Mouse (Mus musculus) midbrain, embryonic 11.5 days (tissue): Measurements from ENCODE around the gene Tln2. TPM values are rescaled to one million over a fixed set of nuclear protein-coding genes. Genes with fewer than 3 reads are reported as not detected.
A peak's percentile ranks its signal among the peaks of the same experiment; 100 is the strongest.

ENCODE experiments used
- ATAC-seq: fragments of 200-750 bp; cut with Nextera tagmentation; 2 replicates; pipeline ENCODE4 v1.8.0; 2017; ENCODE audit warnings: moderate TSS enrichment, moderate library complexity; ENCODE audit not compliant: low FRiP score
- DNase-seq: peaks from one replicate; pipeline ENCODE4 v3.0.0; 2015; ENCODE audit warnings: low spot score; ENCODE audit errors: missing footprints
- H3K27ac ChIP-seq: fragments of 300-500 bp; sonication (generic); 2 replicates; pipeline ENCODE4 v1.5.1; 2014; ENCODE audit warnings: low read depth, low read length
- H3K27me3 ChIP-seq: fragments of 300-500 bp; sonication (generic); 2 replicates; pipeline ENCODE4 v1.6.1; 2014; ENCODE audit warnings: mild to moderate bottlenecking, low read length, moderate library complexity, mixed read lengths; ENCODE audit not compliant: control insufficient read depth, insufficient read depth
- H3K36me3 ChIP-seq: fragments of 300-500 bp; sonication (generic); 2 replicates; pipeline ENCODE4 v1.6.1; 2014; ENCODE audit warnings: mild to moderate bottlenecking, low read length, moderate library complexity, mixed read lengths; ENCODE audit not compliant: control insufficient read depth, insufficient read depth
- H3K4me1 ChIP-seq: fragments of 300-500 bp; sonication (generic); 2 replicates; pipeline ENCODE4 v1.6.1; 2014; ENCODE audit warnings: low read length; ENCODE audit not compliant: control insufficient read depth, insufficient read depth
- H3K4me2 ChIP-seq: fragments of 300-500 bp; sonication (generic); 2 replicates; pipeline ENCODE4 v1.6.1; 2014; ENCODE audit warnings: mild to moderate bottlenecking, moderate library complexity
- H3K4me3 ChIP-seq: fragments of 300-500 bp; sonication (generic); 2 replicates; pipeline ENCODE4 v1.5.1; 2014; ENCODE audit warnings: low read depth, low read length
- H3K9ac ChIP-seq: fragments of 300-500 bp; sonication (generic); 2 replicates; pipeline ENCODE4 v1.6.1; 2014; ENCODE audit warnings: low read length
- H3K9me3 ChIP-seq: fragments of 300-500 bp; sonication (generic); 2 replicates; pipeline ENCODE4 v1.6.1; 2016; ENCODE audit warnings: low read length; ENCODE audit not compliant: control insufficient read depth
- WGBS: fragments of 180-500 bp; shearing (Covaris S2); extraction: QIAGEN DNeasy Blood & Tissue Kit; methylation state at CpG from one replicate; pipeline ENCODE4 v1.1.7; 2014; 5-methylcytosine and 5-hydroxymethylcytosine counted together
- polyA plus RNA-seq: library from polyadenylated mRNA; unstranded; fragments of >200 nt; fragmentation: Nextera tagmentation; extraction: Ambion mirVana; gene quantifications from 2 replicates; pipeline ENCODE4 v1.2.1, GENCODE M21; 2014

The Tln2 gene
- polyA plus RNA-seq, 1 experiment from 2014 or later: 17.9 TPM

DNA sequence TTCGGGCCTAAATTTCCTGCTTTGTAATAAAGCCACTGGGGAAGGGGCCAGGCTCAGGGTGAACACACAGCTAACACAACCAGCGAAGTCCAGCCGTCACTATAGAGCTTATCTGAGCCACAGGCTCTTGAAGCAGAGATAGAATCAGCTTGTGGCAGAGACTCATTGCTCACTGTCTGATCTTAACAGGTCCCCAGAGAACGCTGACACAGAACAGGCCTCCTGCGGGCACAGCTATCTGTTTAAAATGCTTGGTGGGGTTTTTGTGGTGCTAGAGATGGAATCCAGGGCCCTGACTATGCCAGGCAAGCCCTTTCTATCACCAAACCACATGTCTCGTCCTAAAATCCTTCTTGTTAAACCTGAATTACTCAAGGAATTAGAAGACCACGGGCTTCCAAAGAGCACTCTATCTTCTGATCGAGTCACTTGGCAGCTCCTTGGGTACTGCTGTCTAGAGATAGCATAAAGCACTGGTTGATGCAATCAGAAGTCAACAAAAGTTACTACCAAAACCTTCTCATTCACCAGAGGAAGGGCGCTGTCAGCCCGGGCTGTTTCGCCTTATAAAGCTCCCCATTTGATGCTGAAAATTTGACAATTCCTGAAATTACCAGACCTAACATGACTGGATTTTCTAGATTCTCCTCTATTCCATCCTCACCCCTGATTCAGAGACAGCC lies 95.9 kb downstream of the Tln2 start:
- Histone ChIP-seq H3K4me1 (no peaks in the 10 kb centered on the region), H3K36me3 (no peaks in the 10 kb centered on the region), H3K9ac (no peak overlapping the region), H3K27ac (no peak overlapping the region), H3K27me3 (no peaks in the 10 kb centered on the region), H3K9me3 (no peaks in the 10 kb centered on the region), H3K4me2 (no peak overlapping the region), H3K4me3 (no peak overlapping the region)
- DNase-seq (no peak), ATAC-seq (no peak)
- 79% methylated on average over 11 of the region's 11 CpGs for WGBS

DNA sequence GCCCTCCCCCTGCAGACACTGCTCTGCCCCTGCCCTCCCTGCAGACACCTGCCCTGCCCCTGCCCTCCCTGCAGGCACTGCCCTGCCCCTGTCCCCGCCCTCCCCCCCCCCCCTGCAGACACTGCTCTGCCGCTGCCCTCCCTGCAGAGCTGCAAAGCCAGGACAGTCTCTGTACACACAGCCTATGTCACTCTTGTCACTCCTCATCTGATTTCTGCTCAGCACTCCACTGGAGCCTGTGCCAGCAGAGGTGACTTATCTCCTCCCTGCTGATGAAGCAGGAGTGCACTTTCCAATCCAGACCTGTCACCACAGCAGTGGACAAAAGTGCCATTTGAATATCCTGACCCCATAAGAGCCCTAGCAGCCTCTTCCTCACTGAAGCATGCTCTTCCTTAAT lies 118.0 kb downstream of the Tln2 start:
- Histone ChIP-seq H3K27ac (no peak overlapping the region), H3K36me3 (no peaks in the 10 kb centered on the region), H3K27me3 (no peaks in the 10 kb centered on the region), H3K4me2 (no peak overlapping the region), H3K9me3 (no peaks in the 10 kb centered on the region), H3K9ac (no peak overlapping the region), H3K4me3 (no peak overlapping the region), H3K4me1 (peaks cover 2% of the 10 kb centered on the region; the same call in 1 of the 2 replicates)
- WGBS: no CpG with 5 or more reads among the region's 2 CpGs
- ATAC-seq: no peak
- DNase-seq: no peak

DNA sequence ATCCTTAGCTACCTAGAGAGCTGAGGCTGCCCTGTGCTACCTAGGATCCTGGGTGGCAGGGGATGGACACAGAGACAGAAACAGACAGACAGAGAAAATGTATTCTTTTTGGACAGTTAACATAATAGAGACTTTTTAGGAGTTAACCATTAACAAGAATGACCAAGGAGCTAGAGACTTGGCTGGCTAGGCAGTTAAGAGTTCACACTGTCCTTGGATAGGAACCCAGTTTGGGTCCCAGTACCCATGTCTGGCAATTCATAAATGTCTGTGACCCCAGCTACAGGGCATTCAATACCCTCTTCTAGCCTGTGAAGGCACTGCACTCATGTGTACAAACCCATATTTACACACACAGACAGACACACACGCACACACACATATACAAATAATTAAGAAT lies 122.0 kb downstream of the Tln2 start:
- Histone ChIP-seq H3K9me3 (no peaks in the 10 kb centered on the region), H3K36me3 (no peaks in the 10 kb centered on the region), H3K4me2 (no peak overlapping the region), H3K4me1 (peaks cover 9% of the 10 kb centered on the region; the same call in 1 of the 2 replicates), H3K9ac (no peak overlapping the region), H3K27ac (no peak overlapping the region), H3K4me3 (no peak overlapping the region), H3K27me3 (no peaks in the 10 kb centered on the region)
- ATAC-seq (no peak), DNase-seq (no peak)
- WGBS: 85% methylated on average over 1 of the region's 1 CpGs

DNA sequence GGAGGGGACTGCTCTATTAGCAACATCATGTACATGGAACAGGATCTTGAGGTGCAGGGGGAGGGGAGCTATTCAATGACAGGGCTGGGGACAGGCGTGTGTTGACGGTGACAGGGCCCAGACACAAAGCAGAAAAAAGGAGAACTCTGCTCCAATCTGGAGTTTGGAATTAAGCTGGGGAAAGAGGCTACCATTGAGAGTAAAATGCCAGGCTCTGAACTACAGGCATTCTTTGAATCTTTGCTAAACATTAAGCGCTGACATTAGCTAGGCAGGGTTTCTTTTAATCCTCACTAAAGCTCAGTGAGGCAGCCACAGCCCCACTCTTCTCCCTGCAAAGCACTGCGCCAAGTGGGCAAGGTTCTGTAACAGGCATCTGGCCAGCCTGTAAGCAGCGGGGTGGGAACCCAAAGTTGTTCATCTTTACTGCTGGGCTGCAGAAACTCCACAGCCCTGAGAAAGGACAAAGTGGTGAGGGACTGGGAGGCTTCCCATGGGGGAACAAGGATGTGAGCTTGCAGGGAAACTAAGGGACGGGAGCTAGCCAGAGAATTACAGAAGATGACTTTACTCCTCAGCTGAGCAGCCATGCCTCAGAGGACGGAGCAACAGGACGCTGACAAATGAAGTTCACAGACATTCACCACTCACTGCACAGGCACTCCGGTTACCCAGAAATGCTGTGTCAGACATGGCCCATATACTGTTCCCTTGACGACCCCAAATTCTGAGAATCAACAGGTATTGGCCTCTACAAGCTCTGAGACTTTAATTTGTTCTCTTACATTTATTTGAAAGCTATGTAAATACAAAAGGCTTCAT lies 124.0 kb downstream of the Tln2 start:
- H3K36me3 ChIP-seq: no peaks in the 10 kb centered on the region
- peak overlapping the region; percentile 20 for H3K4me2 ChIP-seq
- H3K27ac ChIP-seq: peak overlapping the region; percentile 68
- ATAC-seq (peak; percentile 52; the same call in 1 of the 2 replicates), DNase-seq (no peak)
- 32% methylated on average over 10 of the region's 10 CpGs for WGBS
- no peaks in the 10 kb centered on the region for H3K9me3 ChIP-seq
- H3K9ac ChIP-seq: peak overlapping the region; percentile 40; the same call in 1 of the 2 replicates
- peaks cover 9% of the 10 kb centered on the region; the same call in 1 of the 2 replicates for H3K4me1 ChIP-seq
- no peaks in the 10 kb centered on the region for H3K27me3 ChIP-seq
- no peak overlapping the region for H3K4me3 ChIP-seq

DNA sequence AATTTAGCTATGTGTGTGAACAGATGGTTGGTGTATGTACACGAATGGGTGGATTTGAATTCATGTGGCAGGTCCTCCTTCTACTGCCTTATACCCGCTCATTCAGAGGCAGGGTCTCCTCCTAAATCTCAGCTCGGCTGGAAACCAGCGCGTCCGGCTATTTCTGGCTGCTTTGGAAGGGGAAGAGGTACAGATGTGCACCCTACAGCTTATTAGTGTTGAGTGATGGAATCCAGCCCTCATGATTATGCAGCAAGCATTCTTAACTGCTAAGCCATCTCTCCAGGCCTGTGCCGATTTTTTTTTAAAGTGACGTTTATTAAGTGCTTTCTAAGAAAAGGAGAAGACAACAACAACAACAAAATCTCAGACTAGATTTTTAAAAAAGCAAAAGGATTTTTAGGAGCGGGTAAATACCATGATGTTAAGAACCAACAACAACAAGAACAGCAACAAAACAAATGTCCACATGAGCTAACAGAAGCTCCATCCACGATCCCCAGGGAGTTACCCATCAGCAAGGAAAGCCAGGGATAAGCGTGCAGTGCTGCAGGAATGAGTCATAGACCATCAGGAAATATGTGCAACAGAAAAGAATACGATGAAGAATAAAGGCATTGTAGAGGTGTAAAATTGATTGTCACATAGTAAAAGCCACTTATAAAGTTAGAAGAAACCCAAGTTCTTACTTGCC lies 130.2 kb downstream of the Tln2 start:
- Histone ChIP-seq H3K4me2 (no peak overlapping the region), H3K27ac (no peak overlapping the region), H3K9ac (no peak overlapping the region), H3K4me1 (no peaks in the 10 kb centered on the region), H3K4me3 (no peak overlapping the region), H3K9me3 (no peaks in the 10 kb centered on the region), H3K27me3 (no peaks in the 10 kb centered on the region), H3K36me3 (no peaks in the 10 kb centered on the region)
- 79% methylated on average over 12 of the region's 12 CpGs for WGBS
- ATAC-seq (no peak), DNase-seq (no peak)

DNA sequence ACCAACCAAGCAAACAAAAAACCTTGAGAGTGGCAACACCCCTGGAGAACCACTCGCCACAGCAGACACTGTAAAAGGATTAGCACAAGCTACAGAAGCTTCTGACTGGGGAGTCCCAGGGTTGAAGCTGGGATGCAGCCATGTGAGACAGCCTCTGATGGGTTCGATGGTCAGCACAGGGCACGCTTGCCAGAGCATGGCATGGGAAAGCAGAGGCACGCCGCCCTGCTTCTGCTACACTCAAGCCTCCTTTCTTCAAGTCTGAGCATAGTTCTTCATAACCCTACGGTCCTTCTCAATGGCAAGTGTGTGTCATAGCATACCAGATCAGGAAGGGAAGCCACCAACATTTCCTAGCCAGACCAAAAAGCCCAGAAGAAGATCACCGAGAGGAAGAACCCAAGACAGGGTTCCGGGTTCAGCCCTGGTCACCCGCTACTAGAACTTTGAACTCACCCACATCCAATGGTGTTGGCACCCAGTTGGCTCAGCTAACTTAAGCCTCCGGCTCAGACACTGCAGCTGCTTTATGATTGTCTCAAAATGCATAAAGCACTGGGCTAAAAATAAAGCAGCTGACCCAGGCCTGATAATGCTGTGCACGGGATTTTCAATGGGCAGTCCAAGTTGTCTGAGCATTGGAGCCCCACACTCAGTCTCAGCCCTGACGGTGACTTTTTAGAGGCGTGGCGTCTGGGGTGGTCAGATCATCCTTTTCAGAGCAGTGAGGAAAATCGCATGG lies 131.0 kb downstream of the Tln2 start:
- Histone ChIP-seq H3K36me3 (no peaks in the 10 kb centered on the region), H3K9ac (no peak overlapping the region), H3K27ac (no peak overlapping the region), H3K27me3 (no peaks in the 10 kb centered on the region), H3K9me3 (no peaks in the 10 kb centered on the region), H3K4me2 (no peak overlapping the region), H3K4me3 (no peak overlapping the region), H3K4me1 (no peaks in the 10 kb centered on the region)
- ATAC-seq: no peak
- WGBS: 77% methylated on average over 15 of the region's 15 CpGs
- no peak for DNase-seq

DNA sequence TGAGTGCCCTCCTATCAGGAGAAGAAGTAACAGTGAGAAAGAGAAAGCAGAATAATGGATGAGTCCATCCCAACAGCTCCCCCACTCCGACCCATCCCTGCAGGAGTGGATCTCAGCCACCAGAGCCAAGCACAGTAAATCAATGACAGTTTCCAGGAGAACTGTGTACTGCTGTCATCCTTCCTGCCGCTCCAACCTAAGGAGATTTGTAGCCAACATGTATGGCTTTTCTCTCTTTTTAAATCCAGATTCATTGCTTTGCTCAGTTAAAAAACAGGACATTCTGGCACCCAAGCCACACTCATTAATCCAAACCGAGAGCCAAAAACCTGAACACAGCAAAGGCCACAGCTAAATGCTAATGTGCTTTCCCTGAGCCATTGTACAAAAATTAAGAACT lies 133.2 kb downstream of the Tln2 start:
- Histone ChIP-seq H3K4me3 (no peak overlapping the region), H3K9ac (no peak overlapping the region), H3K9me3 (no peaks in the 10 kb centered on the region), H3K36me3 (no peaks in the 10 kb centered on the region), H3K27ac (no peak overlapping the region), H3K27me3 (no peaks in the 10 kb centered on the region), H3K4me2 (no peak overlapping the region), H3K4me1 (no peaks in the 10 kb centered on the region)
- 83% methylated on average over 3 of the region's 3 CpGs for WGBS
- DNase-seq (no peak), ATAC-seq (no peak)

DNA sequence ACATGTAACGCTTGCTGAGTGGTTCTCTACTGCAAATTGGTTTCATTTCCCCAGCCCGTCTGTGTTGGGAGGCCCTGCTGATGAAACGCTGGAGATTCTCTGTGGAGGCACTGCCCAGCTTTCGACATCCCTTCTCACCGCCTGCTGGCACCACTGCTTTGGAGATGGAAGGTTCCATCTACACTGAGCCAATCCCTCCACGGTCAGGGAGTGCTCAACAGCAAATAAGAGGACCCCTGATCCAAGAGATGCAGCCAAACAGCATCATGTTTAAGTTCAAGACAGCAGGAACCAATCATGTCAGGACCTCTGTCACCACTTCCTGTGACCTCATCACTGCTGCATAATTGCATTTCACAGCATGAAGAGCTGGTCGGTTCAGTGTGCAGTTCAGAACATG lies 135.4 kb downstream of the Tln2 start:
- Histone ChIP-seq H3K4me2 (no peak overlapping the region), H3K27ac (no peak overlapping the region), H3K9ac (no peak overlapping the region), H3K9me3 (no peaks in the 10 kb centered on the region), H3K27me3 (no peaks in the 10 kb centered on the region), H3K4me1 (no peaks in the 10 kb centered on the region), H3K36me3 (no peaks in the 10 kb centered on the region), H3K4me3 (no peak overlapping the region)
- 77% methylated on average over 7 of the region's 7 CpGs for WGBS
- DNase-seq (no peak), ATAC-seq (no peak)
